Mouse (Mus musculus) ES-Bruce4 (cell line): ENCODE measurements at regions not wholly inside any gene's neighbourhood (a gene's known extent, or its start where the extent isn't known, plus 50 kb on each side); places are given as distances from the start of the nearest gene placed in this dataset.

Experiments
- CTCF ChIP-seq: IDR thresholded peaks from one replicate; pipeline ENCODE4 v1.8.1; 2011; ENCODE audit warnings: low read depth, low read length
- EP300 ChIP-seq: IDR thresholded peaks from 2 replicates; pipeline ENCODE4 v1.6.1; 2011; ENCODE audit warnings: low read depth, low read length; ENCODE audit not compliant: insufficient read depth
- POLR2A ChIP-seq: IDR thresholded peaks from one replicate; pipeline ENCODE4 v1.8.1; 2011; ENCODE audit warnings: low read length; ENCODE audit not compliant: insufficient read depth

DNA sequence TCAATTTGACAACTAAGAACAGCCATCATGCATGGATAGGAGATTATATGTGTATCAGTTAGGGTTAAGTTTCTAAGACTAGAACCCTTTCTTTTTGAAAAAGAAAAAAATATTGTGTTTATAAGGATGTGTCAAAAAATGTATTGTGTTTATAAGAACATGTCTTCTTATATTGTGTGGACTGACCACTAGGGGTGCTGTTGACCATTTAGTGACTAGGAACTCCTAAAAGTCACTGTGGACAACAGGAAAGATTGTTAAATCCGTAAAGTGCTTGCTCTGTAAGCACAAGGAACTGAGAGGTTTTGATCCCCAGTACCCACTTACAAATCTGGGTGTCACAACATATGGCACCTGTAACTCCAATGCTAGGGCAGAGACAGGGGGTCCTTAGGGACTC lies 170.6 kb downstream of the Fndc1 start:
- TF ChIP-seq POLR2A (no peak), EP300 (no peak), CTCF (no peak)
